Mouse (Mus musculus) brain, adult 2 months (tissue): ENCODE measurements around the gene Dhrs4.

Source experiments
- DNase-seq: peaks from one replicate; pipeline ENCODE4 v3.0.0; 2011; ENCODE audit warnings: low read depth, low spot score

Gene Dhrs4

GRCm38 (mm10) chr14:55527940-55528339 is 49.4 kb downstream of the Dhrs4 start:
- DNase-seq, result peak; percentile 87

GRCm38 (mm10) chr14:55536116-55536745 is 57.7 kb downstream of the Dhrs4 start:
- peak; percentile 50 for DNase-seq
